Mouse (Mus musculus) regulatory T cell (primary cell): ENCODE measurements around the gene Procr.

Source experiments
- in situ Hi-C: fragments of 300-600 bp; cut with MboI, MseI; formaldehyde crosslinking; loops from one replicate; pipeline ENCODE4 v1.15.1; 2025; ENCODE audit warnings: high pct_unique_total_duplicates

Procr gene

DNA sequence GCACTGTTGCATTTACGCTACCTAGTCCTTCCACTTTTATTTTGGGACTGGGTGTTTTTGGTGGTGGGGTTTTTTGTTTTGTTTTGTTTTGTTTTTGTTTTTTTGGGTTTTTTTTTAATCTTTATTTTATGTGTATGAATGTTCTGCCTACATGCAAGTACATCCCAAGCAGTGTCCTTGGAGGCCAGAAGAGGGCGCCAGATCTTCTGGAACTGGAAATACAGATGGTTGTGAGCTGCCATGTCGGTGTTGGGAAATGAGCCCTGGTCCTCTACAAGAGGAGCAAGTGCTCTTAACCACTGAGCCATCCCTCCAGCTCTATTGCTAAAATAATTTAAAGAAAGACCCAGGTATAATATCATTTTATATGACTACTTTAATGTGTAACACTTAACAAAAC lies 51.8 kb downstream of the Procr start:
- in situ Hi-C loops: no loop called here

GRCm38 (mm10) chr2:155804053-155804452 lies 53.1 kb downstream of the Procr start:
- in situ Hi-C loops: no loop called here
